Mouse (Mus musculus) midbrain, embryonic 16.5 days (tissue): ENCODE data around the gene Ifngr2. TPM values are rescaled to one million over a fixed set of nuclear protein-coding genes. Genes with fewer than 3 reads are reported as not detected.

Experiments used
- ATAC-seq: fragments of 200-750 bp; cut with Nextera tagmentation; 2 replicates; pipeline ENCODE4 v1.8.0; 2017; ENCODE audit warnings: moderate TSS enrichment
- H3K27ac ChIP-seq: fragments of 300-500 bp; sonication (generic); 2 replicates; pipeline ENCODE4 v1.5.1; 2014; ENCODE audit warnings: mild to moderate bottlenecking, low read length, mixed read lengths
- H3K27me3 ChIP-seq: fragments of 300-500 bp; sonication (generic); 2 replicates; pipeline ENCODE4 v1.6.1; 2014; ENCODE audit warnings: low read depth, low read length, mixed read lengths; ENCODE audit not compliant: control insufficient read depth, insufficient read depth
- H3K36me3 ChIP-seq: fragments of 300-500 bp; sonication (generic); 2 replicates; pipeline ENCODE4 v1.6.1; 2014; ENCODE audit warnings: mild to moderate bottlenecking, low read length, moderate library complexity, mixed read lengths; ENCODE audit not compliant: control insufficient read depth, insufficient read depth
- H3K4me1 ChIP-seq: fragments of 300-500 bp; sonication (generic); 2 replicates; pipeline ENCODE4 v1.6.1; 2014; ENCODE audit warnings: mild to moderate bottlenecking, low read length, mixed read lengths; ENCODE audit not compliant: control insufficient read depth, insufficient read depth
- H3K4me2 ChIP-seq: fragments of 300-500 bp; sonication (generic); 2 replicates; pipeline ENCODE4 v1.6.1; 2014; ENCODE audit warnings: mild to moderate bottlenecking, low read length, mixed read lengths
- H3K4me3 ChIP-seq: fragments of 300-500 bp; sonication (generic); 2 replicates; pipeline ENCODE4 v1.5.1; 2014; ENCODE audit warnings: low read depth, mild to moderate bottlenecking, low read length, moderate library complexity, mixed read lengths
- H3K9ac ChIP-seq: fragments of 300-500 bp; sonication (generic); 2 replicates; pipeline ENCODE4 v1.6.1; 2014; ENCODE audit warnings: low read depth, low read length, mixed read lengths
- H3K9me3 ChIP-seq: fragments of 300-500 bp; sonication (generic); replicated peaks from 2 replicates; pipeline ENCODE4 v1.6.1; 2014; ENCODE audit warnings: mild to moderate bottlenecking, low read length, mixed read lengths; ENCODE audit not compliant: control insufficient read depth, poor library complexity, severe bottlenecking
- WGBS: fragments of 180-500 bp; shearing (Covaris S2); extraction: QIAGEN DNeasy Blood & Tissue Kit; methylation state at CpG from one replicate; pipeline ENCODE4 v1.1.7; 2014; 5-methylcytosine and 5-hydroxymethylcytosine counted together
- polyA plus RNA-seq: library from polyadenylated mRNA; unstranded; fragments of >200 nt; fragmentation: Nextera tagmentation; extraction: Ambion mirVana; gene quantifications from 2 replicates; pipeline ENCODE4 v1.2.1, GENCODE M21; 2015

Ifngr2 gene
- polyA plus RNA-seq, 1 experiment from 2014 or later: 125 TPM

DNA sequence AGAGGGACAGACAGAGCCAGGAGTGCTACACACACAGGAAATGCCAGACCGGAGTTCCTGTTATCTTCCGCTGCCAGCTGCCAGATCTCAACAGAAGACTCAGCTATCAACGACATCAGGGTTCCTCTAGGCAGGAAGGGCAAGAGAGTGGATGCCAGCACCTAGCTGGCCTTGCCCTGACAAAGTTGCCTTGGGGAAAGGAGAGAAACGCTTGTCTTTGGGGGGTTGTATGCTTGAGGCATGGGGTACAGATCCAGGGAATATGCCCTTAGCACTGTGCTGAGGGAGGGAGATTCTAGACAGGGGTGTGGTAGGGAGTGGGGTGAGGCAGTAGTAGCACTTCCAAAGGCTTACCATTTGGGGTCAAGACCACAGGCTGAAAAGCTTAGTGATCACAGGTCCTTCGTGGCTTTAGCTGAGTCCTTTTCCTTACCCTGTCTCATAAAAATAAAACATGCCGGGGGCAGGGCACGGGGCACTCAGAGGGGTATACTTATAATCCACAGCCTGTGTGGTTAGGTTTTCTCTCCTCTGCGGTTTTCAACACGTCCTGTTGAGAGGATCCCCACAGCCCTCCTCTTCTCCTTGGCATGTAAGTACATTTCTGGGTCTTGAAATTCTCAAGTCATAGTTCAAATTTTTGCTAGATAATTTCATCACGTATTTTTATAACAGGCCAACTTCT is 1.1 kb upstream of the Ifngr2 start:
- WGBS: 75% methylated on average over 10 of the region's 10 CpGs
- Histone ChIP-seq H3K4me3 (no peak overlapping the region), H3K4me2 (no peak overlapping the region)

DNA sequence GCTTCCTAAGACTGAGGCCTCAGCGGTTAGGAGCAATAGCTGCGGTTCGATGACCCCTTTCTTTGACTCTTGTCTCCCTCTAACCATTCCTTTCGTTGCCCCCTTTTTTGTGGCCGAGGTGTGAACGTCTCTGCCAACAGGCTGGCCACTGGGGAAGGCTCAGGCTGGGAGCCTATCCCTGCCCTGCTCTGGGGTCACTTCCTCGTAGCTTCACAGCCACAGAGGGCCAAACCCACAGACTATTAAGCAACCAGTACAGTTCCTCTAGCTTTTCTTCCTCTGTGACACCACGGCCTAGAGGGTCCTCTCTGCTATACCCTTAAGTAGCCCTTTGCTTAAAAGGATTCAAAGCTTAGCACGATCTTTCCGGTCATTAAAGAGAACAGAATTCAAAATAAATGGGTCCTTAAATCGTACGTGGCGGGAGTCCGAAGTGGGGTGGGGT is 459 bp upstream of the Ifngr2 start:
- no peaks in the 10 kb centered on the region for H3K27me3 ChIP-seq
- peak overlapping the region; percentile 99 for H3K9ac ChIP-seq
- no peaks in the 10 kb centered on the region for H3K36me3 ChIP-seq
- peak overlapping the region; percentile 69 for H3K4me2 ChIP-seq
- peak; percentile 54 for ATAC-seq
- H3K4me3 ChIP-seq: peak overlapping the region; percentile 94
- H3K27ac ChIP-seq: no peak overlapping the region
- WGBS: 14% methylated on average over 14 of the region's 14 CpGs
- no peaks in the 10 kb centered on the region for H3K9me3 ChIP-seq
- H3K4me1 ChIP-seq: peaks cover 22% of the 10 kb centered on the region

More for the DNA sequence above, 1.1 kb upstream of the Ifngr2 start:
- H3K9me3 ChIP-seq: no peaks in the 10 kb centered on the region
- H3K36me3 ChIP-seq: no peaks in the 10 kb centered on the region
- no peak overlapping the region for H3K9ac ChIP-seq
- H3K27ac ChIP-seq: no peak overlapping the region
- H3K27me3 ChIP-seq: no peaks in the 10 kb centered on the region
- H3K4me1 ChIP-seq: peaks cover 24% of the 10 kb centered on the region
- ATAC-seq: no peak

DNA sequence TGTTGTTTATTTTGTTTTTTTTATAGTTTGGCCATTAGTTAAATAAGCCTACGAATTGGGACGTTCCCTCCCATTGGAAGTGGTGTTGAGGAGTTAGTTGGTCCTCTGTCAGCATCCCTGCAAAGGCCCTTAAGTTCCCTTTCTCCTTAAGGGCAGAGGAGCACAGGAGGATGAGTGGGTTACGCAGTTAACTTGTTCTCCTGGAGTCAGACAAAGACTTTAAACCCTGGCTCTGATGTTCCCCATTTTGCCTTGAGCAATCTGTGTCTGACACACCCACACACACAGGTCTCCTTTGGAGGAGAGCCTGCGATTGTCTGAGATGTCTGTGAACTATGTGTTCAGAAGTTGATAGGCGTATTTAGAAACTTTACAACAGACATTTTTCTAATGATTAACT is 1.1 kb downstream of the Ifngr2 start:
- Histone ChIP-seq H3K9ac (peak overlapping the region; percentile 99), H3K4me2 (peak overlapping the region; percentile 69), H3K36me3 (no peaks in the 10 kb centered on the region), H3K4me1 (peaks cover 21% of the 10 kb centered on the region), H3K4me3 (peak overlapping the region; percentile 94), H3K27ac (no peak overlapping the region), H3K9me3 (no peaks in the 10 kb centered on the region), H3K27me3 (no peaks in the 10 kb centered on the region)
- WGBS: 67% methylated on average over 5 of the region's 5 CpGs
- ATAC-seq: no peak

DNA sequence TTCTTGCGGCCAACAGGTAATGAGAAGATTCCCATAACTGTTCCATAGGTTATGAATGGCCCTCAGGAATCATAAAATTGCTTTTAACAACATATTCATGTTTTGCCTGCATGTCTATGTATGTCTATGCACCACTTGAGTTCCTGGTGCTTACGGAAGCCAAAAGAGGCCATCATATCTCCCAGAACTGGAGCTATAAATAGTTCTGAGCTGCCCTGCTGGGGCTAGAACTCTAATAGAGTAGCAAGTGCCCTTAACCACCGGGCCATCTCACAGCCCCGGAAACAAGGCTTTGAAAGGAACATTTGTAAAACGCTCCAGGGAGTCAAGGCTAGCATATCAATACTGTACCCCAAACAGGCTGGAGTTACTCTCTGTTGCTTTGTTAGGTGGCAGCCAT is 1.7 kb downstream of the Ifngr2 start:
- peaks cover 21% of the 10 kb centered on the region for H3K4me1 ChIP-seq
- H3K9ac ChIP-seq: peak overlapping the region; percentile 1
- peak overlapping the region; percentile 69 for H3K4me2 ChIP-seq
- no peaks in the 10 kb centered on the region for H3K36me3 ChIP-seq
- WGBS: 36% methylated on average over 5 of the region's 5 CpGs
- ATAC-seq: no peak
- peak overlapping the region; percentile 17 for H3K4me3 ChIP-seq
- no peaks in the 10 kb centered on the region for H3K27me3 ChIP-seq
- no peak overlapping the region for H3K27ac ChIP-seq
- H3K9me3 ChIP-seq: no peaks in the 10 kb centered on the region

DNA sequence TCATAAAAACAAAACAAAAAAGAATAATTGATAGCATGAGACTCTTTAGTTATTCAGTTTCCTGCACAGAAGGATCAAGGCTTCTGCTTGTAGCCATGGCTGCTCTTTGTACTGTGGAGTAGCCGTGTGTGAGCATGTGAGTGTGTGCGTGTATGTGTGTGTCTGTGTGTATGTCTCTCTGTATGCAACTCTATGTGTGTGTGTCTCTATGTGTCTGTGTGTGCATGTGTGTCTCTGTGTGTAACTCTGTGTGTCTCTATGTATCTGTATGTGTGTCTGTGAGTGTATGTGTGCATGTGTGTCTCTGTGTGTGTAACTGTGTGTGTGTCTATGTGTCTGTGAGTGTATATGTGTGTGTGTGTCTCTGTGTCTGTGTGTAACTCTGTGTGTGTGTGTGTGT is 2.1 kb downstream of the Ifngr2 start:
- WGBS: 54% methylated on average over 2 of the region's 2 CpGs
- Histone ChIP-seq H3K27me3 (no peaks in the 10 kb centered on the region), H3K9ac (peak overlapping the region; percentile 1), H3K4me1 (peaks cover 21% of the 10 kb centered on the region), H3K9me3 (no peaks in the 10 kb centered on the region), H3K4me3 (peak overlapping the region; percentile 17), H3K36me3 (no peaks in the 10 kb centered on the region), H3K4me2 (peak overlapping the region; percentile 69), H3K27ac (no peak overlapping the region)
- no peak for ATAC-seq

DNA sequence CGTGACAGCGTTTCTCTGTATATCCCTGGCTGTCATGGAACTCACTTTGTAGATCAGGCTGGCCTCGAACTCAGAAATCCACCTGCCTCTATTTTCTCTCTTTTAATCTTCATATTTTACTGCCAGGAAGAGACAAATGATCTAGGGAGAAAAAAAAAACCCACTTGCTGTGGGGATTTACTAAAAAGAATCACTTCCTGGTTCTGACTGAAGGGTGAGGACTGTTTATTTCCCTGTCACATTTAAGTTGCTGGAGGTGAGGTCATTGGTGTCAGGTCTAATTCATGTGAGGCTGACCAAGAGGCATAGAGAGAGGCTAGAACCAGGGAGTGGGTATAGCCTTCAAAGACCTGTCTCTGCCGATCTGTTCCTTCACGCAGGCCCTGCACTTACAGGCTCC is 2.7 kb downstream of the Ifngr2 start:
- peak overlapping the region; percentile 69 for H3K4me2 ChIP-seq
- no peak overlapping the region for H3K4me3 ChIP-seq
- H3K4me1 ChIP-seq: peaks cover 21% of the 10 kb centered on the region
- H3K36me3 ChIP-seq: no peaks in the 10 kb centered on the region
- H3K9me3 ChIP-seq: no peaks in the 10 kb centered on the region
- WGBS: 57% methylated on average over 5 of the region's 5 CpGs
- H3K27me3 ChIP-seq: no peaks in the 10 kb centered on the region
- no peak for ATAC-seq
- no peak overlapping the region for H3K9ac ChIP-seq
- H3K27ac ChIP-seq: no peak overlapping the region

DNA sequence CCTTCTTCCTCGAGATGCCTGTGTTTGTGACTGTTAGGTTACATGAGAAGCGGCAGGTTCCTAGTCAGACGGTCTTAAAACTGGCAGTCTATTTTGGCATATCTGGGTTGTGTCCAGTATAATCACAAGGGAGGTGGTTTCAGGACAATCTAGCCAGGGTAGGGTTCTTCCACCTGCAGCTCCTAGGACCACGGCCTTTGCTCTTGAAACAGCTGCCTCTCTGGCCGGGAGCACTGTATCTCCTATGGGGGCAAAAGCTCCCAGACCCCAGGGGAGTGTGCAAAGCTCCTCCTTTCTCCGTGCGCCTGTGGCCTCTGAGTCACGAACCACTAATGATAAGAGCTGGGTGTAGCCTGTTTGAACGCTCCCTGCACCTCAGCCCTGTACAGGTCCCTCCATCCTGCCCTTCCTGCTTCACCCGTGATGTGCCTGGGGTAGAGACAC is 4.2 kb downstream of the Ifngr2 start:
- Histone ChIP-seq H3K9me3 (no peaks in the 10 kb centered on the region), H3K36me3 (no peaks in the 10 kb centered on the region; the same call in 1 of the 2 replicates), H3K4me1 (peaks cover 21% of the 10 kb centered on the region), H3K4me3 (no peak overlapping the region), H3K27me3 (no peaks in the 10 kb centered on the region), H3K27ac (no peak overlapping the region), H3K9ac (no peak overlapping the region), H3K4me2 (no peak overlapping the region)
- no peak for ATAC-seq
- 73% methylated on average over 10 of the region's 10 CpGs for WGBS

DNA sequence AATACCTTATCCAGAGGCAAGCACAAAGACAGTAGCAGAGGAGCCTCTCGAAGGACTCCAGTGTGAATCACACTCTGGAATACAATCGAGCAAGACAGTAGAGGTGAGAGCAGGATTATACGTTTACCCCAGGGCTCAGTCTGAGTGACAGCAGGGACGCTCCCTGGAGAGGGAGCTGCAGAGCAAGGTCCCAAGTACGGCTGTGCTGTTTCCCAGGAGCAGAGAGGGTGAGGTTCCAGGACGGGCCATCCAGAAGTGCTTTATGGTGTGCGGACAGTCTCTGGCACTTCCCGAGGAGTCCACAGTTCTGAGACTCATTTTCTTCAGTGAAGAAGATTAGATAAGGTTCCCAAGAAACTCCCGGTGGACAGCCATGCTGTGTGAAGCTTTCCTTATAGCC is 5.2 kb downstream of the Ifngr2 start:
- H3K9ac ChIP-seq: no peak overlapping the region
- ATAC-seq: no peak
- no peak overlapping the region for H3K27ac ChIP-seq
- no peaks in the 10 kb centered on the region for H3K27me3 ChIP-seq
- H3K4me1 ChIP-seq: peaks cover 21% of the 10 kb centered on the region
- no peak overlapping the region for H3K4me3 ChIP-seq
- WGBS: 57% methylated on average over 9 of the region's 9 CpGs
- no peaks in the 10 kb centered on the region for H3K9me3 ChIP-seq
- H3K4me2 ChIP-seq: no peak overlapping the region
- no peaks in the 10 kb centered on the region; the same call in 1 of the 2 replicates for H3K36me3 ChIP-seq

DNA sequence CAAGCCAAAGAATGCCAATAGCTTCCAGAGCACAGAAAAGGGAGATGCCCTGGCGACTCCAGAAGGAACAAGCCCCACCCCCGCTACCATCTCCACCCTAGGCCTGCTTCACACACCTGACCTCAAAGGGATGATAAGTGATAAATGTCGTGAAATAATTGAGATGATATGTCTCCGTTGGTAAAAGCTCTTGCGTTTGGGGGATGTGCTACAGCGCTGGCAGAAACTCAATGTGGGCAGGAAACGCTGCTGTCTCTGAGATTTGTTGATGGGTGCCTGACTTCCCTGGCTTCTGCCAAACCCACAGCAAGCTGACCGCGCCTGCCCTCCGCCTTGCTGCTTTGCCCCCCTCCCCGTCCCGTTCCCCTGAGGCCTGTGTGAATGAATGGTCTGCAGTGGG is 6.8 kb downstream of the Ifngr2 start:
- H3K4me2 ChIP-seq: no peak overlapping the region
- ATAC-seq: no peak
- H3K4me1 ChIP-seq: peaks cover 11% of the 10 kb centered on the region
- H3K9me3 ChIP-seq: no peaks in the 10 kb centered on the region
- H3K9ac ChIP-seq: no peak overlapping the region
- H3K4me3 ChIP-seq: no peak overlapping the region
- H3K27me3 ChIP-seq: no peaks in the 10 kb centered on the region
- no peak overlapping the region for H3K27ac ChIP-seq
- H3K36me3 ChIP-seq: no peaks in the 10 kb centered on the region; the same call in 1 of the 2 replicates
- 67% methylated on average over 12 of the region's 12 CpGs for WGBS
